Mouse (Mus musculus) spleen, adult 2 months (tissue): Measurements from ENCODE around the gene Fgf12.
A peak's percentile ranks its signal among the peaks of the same experiment; 100 is the strongest.

ENCODE experiments used
- CTCF ChIP-seq: fragments of 200-500 bp; IDR thresholded peaks from 2 replicates; pipeline ENCODE4 v1.5.1; 2011; ENCODE audit warnings: mild to moderate bottlenecking, inconsistent platforms; ENCODE audit not compliant: insufficient read depth, insufficient read length, insufficient replicate concordance; ENCODE audit errors: extremely low read depth
- POLR2A ChIP-seq: fragments of 200-500 bp; IDR thresholded peaks from 2 replicates; pipeline ENCODE4 v1.6.1; 2011; ENCODE audit warnings: low read depth, low read length, inconsistent platforms

- TF ChIP-seq POLR2A (no peak), CTCF (peak; percentile 18; the same call in 1 of the 2 replicates)
Observed at GRCm38 (mm10) chr16:28593075-28593915, 159.6 kb downstream of the Fgf12 start.
